In genomic region chr11:120169208-120169992, GRCm38 (mm10) we compare ENCODE assay signal across 9 mouse cellular contexts. TPM values are rescaled to one million over a fixed set of nuclear protein-coding genes. Genes with fewer than 3 reads are reported as not detected.
A peak's percentile ranks its signal among the peaks of the same experiment; 100 is the strongest.
DNase-seq lines count a peak whose midpoint lies in the region; ATAC-seq and TF ChIP-seq lines count a peak whose summit lies in the region.
"Had no signal": no experiment of that assay in that cellular context is flagged by ENCODE, and none has a peak within 500 bp of the region (broad histone marks: within the 10 kb centered on the region; RNA-seq: fewer than 3 reads in every experiment).

No protein-coding gene starts in this region.

- H3K36me3 ChIP-seq in intestine, postnatal 0 days (ENCODE audit: control insufficient read depth, insufficient read depth), result no peaks in the 10 kb centered on the region
- no peaks in the 10 kb centered on the region for H3K36me3 ChIP-seq in limb, embryonic 14.5 days (ENCODE audit: control insufficient read depth, insufficient read depth, low read length)
- H3K36me3 ChIP-seq in midbrain, embryonic 14.5 days (ENCODE audit: control insufficient read depth, insufficient read depth, low read length), result no peaks in the 10 kb centered on the region

- no peak overlapping the region for H3K27ac ChIP-seq in intestine, postnatal 0 days (ENCODE audit: low read depth, low read length)
- H3K27ac ChIP-seq in limb, embryonic 14.5 days (replicated peaks; ENCODE audit: low read depth, low read length), result no peak overlapping the region
- H3K27ac ChIP-seq in midbrain, embryonic 14.5 days (replicated peaks; ENCODE audit: low read depth, low read length), result no peak overlapping the region; the same call in 1 of the 2 replicates

- no peaks in the 10 kb centered on the region for H3K9me3 ChIP-seq in intestine, postnatal 0 days (ENCODE audit: control insufficient read depth)
- no peaks in the 10 kb centered on the region for H3K9me3 ChIP-seq in limb, embryonic 14.5 days (ENCODE audit: control insufficient read depth, low read length)
- no peaks in the 10 kb centered on the region for H3K9me3 ChIP-seq in midbrain, embryonic 14.5 days (ENCODE audit: control insufficient read depth, low read length)
- H3K9me3 ChIP-seq: megakaryocyte, embryonic 14.5 days had no signal

- peak overlapping the region; percentile 43 for H3K4me2 ChIP-seq in intestine, postnatal 0 days (replicated peaks; ENCODE audit: low read depth)
- H3K4me2 ChIP-seq in limb, embryonic 14.5 days (replicated peaks; ENCODE audit: low read depth, low read length, severe bottlenecking), result 0 out of 2 replicates have a peak overlapping the region, but pooled peaks have one; percentile 22
- peak overlapping the region; percentile 41 for H3K4me2 ChIP-seq in midbrain, embryonic 14.5 days (ENCODE audit: low read length)

- peak; percentile 39; the same call in 1 of the 2 replicates for ATAC-seq in intestine, postnatal 0 days
- ATAC-seq in limb, embryonic 14.5 days (ENCODE audit: low FRiP score, low read depth), result peak; percentile 36; the same call in 1 of the 2 replicates
- peak; percentile 77; the same call in 1 of the 2 replicates for ATAC-seq in midbrain, embryonic 14.5 days (ENCODE audit: low FRiP score, low TSS enrichment)

- no peaks in the 10 kb centered on the region for H3K27me3 ChIP-seq in intestine, postnatal 0 days (replicated peaks; ENCODE audit: control insufficient read depth, insufficient read depth, low read length)
- no peaks in the 10 kb centered on the region for H3K27me3 ChIP-seq in limb, embryonic 14.5 days (ENCODE audit: control insufficient read depth, insufficient read depth, low read length)
- no peaks in the 10 kb centered on the region for H3K27me3 ChIP-seq in midbrain, embryonic 14.5 days (ENCODE audit: control insufficient read depth, insufficient read depth, low read length)

- H3K4me3 ChIP-seq in intestine, postnatal 0 days (ENCODE audit: low read depth, low read length), result 0 out of 2 replicates have a peak overlapping the region, but pooled peaks have one; percentile 14
- no peak overlapping the region for H3K4me3 ChIP-seq in limb, embryonic 14.5 days (replicated peaks; ENCODE audit: low read length)
- H3K4me3 ChIP-seq in midbrain, embryonic 14.5 days (replicated peaks; ENCODE audit: low read depth, low read length), result peak overlapping the region; percentile 14; the same call in 1 of the 2 replicates
- H3K4me3 ChIP-seq: megakaryocyte, embryonic 14.5 days had no signal

- no peak overlapping the region for H3K9ac ChIP-seq in intestine, postnatal 0 days (ENCODE audit: low read depth, low read length)
- H3K9ac ChIP-seq in limb, embryonic 14.5 days (ENCODE audit: low read depth, low read length, severe bottlenecking), result no peak overlapping the region
- no peak overlapping the region; the same call in 1 of the 2 replicates for H3K9ac ChIP-seq in midbrain, embryonic 14.5 days (replicated peaks; ENCODE audit: low read length)

- peak; percentile 68 for DNase-seq in ovary, postnatal 36 days (ENCODE audit: low spot score)
- DNase-seq in ovary, postnatal 10 days (ENCODE audit: low spot score), result no peak
- peak; percentile 93 for DNase-seq in embryo, embryonic 10 days (ENCODE audit: low spot score)
- DNase-seq in heart, adult 11 months, result peak; percentile 98
- DNase-seq in limb, embryonic 14.5 days (ENCODE audit: low spot score), result peak; percentile 67
- DNase-seq in midbrain, embryonic 14.5 days, result peak; percentile 90
- DNase-seq in thymus, postnatal 25 days, result peak; percentile 75

- peak; percentile 84 for TF ChIP-seq CTCF in intestine, postnatal 0 days (IDR thresholded peaks at IDR 0.05; ENCODE audit: low read depth)

- whole genome bisulfite sequencing in intestine, postnatal 0 days, result 37% methylated on average over 21 of the region's 21 CpGs
- WGBS in limb, embryonic 14.5 days, result 26% methylated on average over 21 of the region's 21 CpGs
- 18% methylated on average over 21 of the region's 21 CpGs for WGBS in midbrain, embryonic 14.5 days

- H3K4me1 ChIP-seq in intestine, postnatal 0 days (replicated peaks; ENCODE audit: control insufficient read depth, insufficient read depth, low read length), result peaks cover 17% of the 10 kb centered on the region
- peaks cover 13% of the 10 kb centered on the region for H3K4me1 ChIP-seq in limb, embryonic 14.5 days (ENCODE audit: control insufficient read depth, insufficient read depth, low read length)
- H3K4me1 ChIP-seq in midbrain, embryonic 14.5 days (ENCODE audit: control insufficient read depth, insufficient read depth, low read length), result peaks cover 5% of the 10 kb centered on the region

- no peak for TF ChIP-seq POLR2A in limb, embryonic 14.5 days (IDR thresholded peaks at IDR 0.05; ENCODE audit: borderline replicate concordance, extremely low read depth, insufficient read depth, insufficient read length)

RNA-seq across cellular contexts. Expression of gene Slc38a10, which starts 18.3 kb away (rescaled TPM):
- 56.4 and 57.3 TPM in 2 replicates for polyA plus RNA-seq in intestine, postnatal 0 days (2015; fragmentation: Nextera tagmentation; extraction: Ambion mirVana)
- polyA plus RNA-seq in limb, embryonic 14.5 days (2012; rRNA removed), result 92.3 and 134 TPM in 2 replicates
- 71.9 and 76.1 TPM in 2 replicates for polyA plus RNA-seq in limb, embryonic 14.5 days (2014; fragmentation: Nextera tagmentation; extraction: Ambion mirVana)
- 88.3 and 119 TPM in 2 replicates for polyA plus RNA-seq in midbrain, embryonic 14.5 days (2014; fragmentation: Nextera tagmentation; extraction: Ambion mirVana)
